Mouse (Mus musculus): ENCODE measurements at regions not wholly inside any gene's neighbourhood (a gene's known extent, or its start where the extent isn't known, plus 50 kb on each side); places are given as distances from the start of the nearest gene placed in this dataset.

- Histone ChIP-seq H3K9ac (ENCODE audit: low read depth, poor library complexity, severe bottlenecking) (no peak overlapping the region), H3K4me1 (ENCODE audit: control insufficient read depth, insufficient read depth, low read length) (no peaks in the 10 kb centered on the region), H3K9me3 (replicated peaks; ENCODE audit: control insufficient read depth, insufficient read depth, low read length, poor library complexity, severe bottlenecking) (no peaks in the 10 kb centered on the region), H3K27me3 (ENCODE audit: control insufficient read depth, insufficient read depth, low read length, poor library complexity, severe bottlenecking) (no peaks in the 10 kb centered on the region), H3K27ac (ENCODE audit: insufficient read depth, low read length) (no peak overlapping the region), H3K4me3 (ENCODE audit: low read depth, low read length) (no peak overlapping the region), H3K36me3 (ENCODE audit: control insufficient read depth, insufficient read depth, low read length, poor library complexity, severe bottlenecking) (no peaks in the 10 kb centered on the region)
- TF ChIP-seq EP300 (IDR thresholded peaks at IDR 0.05; ENCODE audit: insufficient read depth, low read depth, low read length) (no peak), POLR2A (IDR thresholded peaks at IDR 0.05; ENCODE audit: insufficient read depth, low read length) (no peak), CTCF (IDR thresholded peaks at IDR 0.05; ENCODE audit: low read depth, low read length) (no peak)
Measured at GRCm38 (mm10) chr3:120305608-120306007, 521.3 kb upstream of the Ptbp2 start.

All from ES-Bruce4 (cell line).